Mouse (Mus musculus) liver, postnatal 0 days (tissue): ENCODE measurements at regions not wholly inside any gene's neighbourhood (a gene's known extent, or its start where the extent isn't known, plus 50 kb on each side); places are given as distances from the start of the nearest gene placed in this dataset.

Experiments used
- CTCF ChIP-seq: sonication (generic); IDR thresholded peaks from 2 replicates; pipeline ENCODE4 v1.5.1; 2016; ENCODE audit warnings: antibody characterized with exemption, low read depth
- EP300 ChIP-seq: IDR thresholded peaks from 2 replicates; pipeline ENCODE4 v1.6.1; 2016; ENCODE audit warnings: antibody characterized with exemption, low read depth, mild to moderate bottlenecking

DNA sequence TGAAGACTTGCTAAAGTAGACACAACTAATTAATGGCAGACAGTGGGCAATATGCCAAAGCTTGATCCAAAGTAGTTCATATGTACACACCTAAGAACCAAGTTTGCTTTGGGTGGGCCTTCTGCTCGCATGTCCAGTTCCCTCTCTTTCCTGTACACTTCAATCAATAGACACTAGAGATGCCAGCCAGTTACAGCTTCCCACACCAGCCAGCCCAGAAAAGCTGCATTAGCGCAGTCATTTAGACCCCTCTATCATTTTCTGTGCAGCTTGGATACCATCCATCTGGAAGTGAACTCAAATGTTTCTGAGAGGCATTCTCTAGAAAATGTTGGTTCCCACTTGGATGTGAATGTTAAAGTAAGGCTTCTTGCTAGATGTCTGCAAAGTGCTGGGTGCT is 179.7 kb downstream of the 1190002N15Rik start:
- TF ChIP-seq CTCF: no peak
- TF ChIP-seq EP300: no peak
